Mouse (Mus musculus) limb, embryonic 11.5 days (tissue): ENCODE results near the gene H2-Ab1. TPM values are rescaled to one million over a fixed set of nuclear protein-coding genes. Genes with fewer than 3 reads are reported as not detected.

Experiments
- ATAC-seq: fragments of 200-750 bp; cut with Nextera tagmentation; 2 replicates; pipeline ENCODE4 v1.8.0; 2017; ENCODE audit warnings: low read depth; ENCODE audit not compliant: insufficient number of reproducible peaks, low FRiP score, low TSS enrichment
- DNase-seq: peaks from one replicate; pipeline ENCODE4 v3.0.0-alpha.2; 2015; ENCODE audit warnings: low spot score
- H3K27ac ChIP-seq: fragments of 300-500 bp; sonication (generic); replicated peaks from 2 replicates; pipeline ENCODE4 v1.5.1; 2014; ENCODE audit warnings: low read depth, mild to moderate bottlenecking, low read length
- H3K27me3 ChIP-seq: fragments of 300-500 bp; sonication (generic); 2 replicates; pipeline ENCODE4 v1.6.1; 2014; ENCODE audit warnings: mild to moderate bottlenecking, low read length, mixed read lengths; ENCODE audit not compliant: control insufficient read depth, insufficient read depth
- H3K36me3 ChIP-seq: fragments of 300-500 bp; sonication (generic); 2 replicates; pipeline ENCODE4 v1.6.1; 2014; ENCODE audit warnings: mild to moderate bottlenecking, low read length, moderate library complexity, mixed read lengths; ENCODE audit not compliant: control insufficient read depth, insufficient read depth
- H3K4me1 ChIP-seq: fragments of 300-500 bp; sonication (generic); 2 replicates; pipeline ENCODE4 v1.6.1; 2014; ENCODE audit warnings: low read length, mixed read lengths; ENCODE audit not compliant: control insufficient read depth, insufficient read depth
- H3K4me2 ChIP-seq: fragments of 300-500 bp; sonication (generic); 2 replicates; pipeline ENCODE4 v1.6.1; 2014; ENCODE audit warnings: low read depth, mild to moderate bottlenecking, moderate library complexity; ENCODE audit not compliant: severe bottlenecking
- H3K4me3 ChIP-seq: fragments of 300-500 bp; sonication (generic); 2 replicates; pipeline ENCODE4 v1.5.1; 2014; ENCODE audit warnings: low read depth, low read length
- H3K9ac ChIP-seq: fragments of 300-500 bp; sonication (generic); 2 replicates; pipeline ENCODE4 v1.6.1; 2014; ENCODE audit warnings: mild to moderate bottlenecking, low read length
- H3K9me3 ChIP-seq: fragments of 300-500 bp; sonication (generic); 2 replicates; pipeline ENCODE4 v1.6.1; 2016; ENCODE audit warnings: low read length; ENCODE audit not compliant: control insufficient read depth
- WGBS: fragments of 180-500 bp; shearing (Covaris S2); extraction: QIAGEN DNeasy Blood & Tissue Kit; methylation state at CpG from one replicate; pipeline ENCODE4 v1.1.7; 2014; 5-methylcytosine and 5-hydroxymethylcytosine counted together
- polyA plus RNA-seq: library from polyadenylated mRNA; unstranded; fragments of >200 nt; fragmentation: Nextera tagmentation; extraction: Ambion mirVana; gene quantifications from 2 replicates; pipeline ENCODE4 v1.2.1, GENCODE M21; 2014

Gene H2-Ab1
- polyA plus RNA-seq, 1 experiment from 2014 or later: 4.5 TPM

DNA sequence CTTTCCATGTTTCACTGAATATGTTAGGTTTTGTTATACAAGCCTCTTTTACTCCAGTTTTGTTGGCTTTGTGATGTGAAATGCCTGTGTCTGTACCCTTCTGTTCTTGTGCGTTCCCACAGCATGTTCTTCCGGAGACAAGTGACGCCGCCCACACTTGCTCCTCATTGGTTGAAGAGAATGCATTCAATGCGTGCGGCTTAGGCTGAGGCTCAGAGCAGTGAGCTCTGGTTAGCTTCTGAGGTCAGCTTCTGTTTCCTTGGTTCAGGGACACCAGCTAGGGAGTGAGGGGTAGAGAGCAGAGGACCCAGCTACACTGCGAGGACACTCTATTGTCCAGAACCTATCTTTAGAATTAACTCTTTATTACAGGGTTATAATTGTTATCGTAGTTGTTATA is 34.1 kb downstream of the H2-Ab1 start:
- Histone ChIP-seq H3K4me2 (no peak overlapping the region), H3K27me3 (no peaks in the 10 kb centered on the region), H3K36me3 (no peaks in the 10 kb centered on the region), H3K4me3 (no peak overlapping the region), H3K9me3 (no peaks in the 10 kb centered on the region), H3K4me1 (0 out of 2 replicates have a peak, but pooled peaks cover 3% of the 10 kb centered on the region), H3K9ac (no peak overlapping the region), H3K27ac (no peak overlapping the region)
- DNase-seq: peak; percentile 95
- 0 out of 2 replicates have a peak, but pooled peaks have one; percentile 70 for ATAC-seq
- 18% methylated on average over 8 of the region's 8 CpGs for WGBS

DNA sequence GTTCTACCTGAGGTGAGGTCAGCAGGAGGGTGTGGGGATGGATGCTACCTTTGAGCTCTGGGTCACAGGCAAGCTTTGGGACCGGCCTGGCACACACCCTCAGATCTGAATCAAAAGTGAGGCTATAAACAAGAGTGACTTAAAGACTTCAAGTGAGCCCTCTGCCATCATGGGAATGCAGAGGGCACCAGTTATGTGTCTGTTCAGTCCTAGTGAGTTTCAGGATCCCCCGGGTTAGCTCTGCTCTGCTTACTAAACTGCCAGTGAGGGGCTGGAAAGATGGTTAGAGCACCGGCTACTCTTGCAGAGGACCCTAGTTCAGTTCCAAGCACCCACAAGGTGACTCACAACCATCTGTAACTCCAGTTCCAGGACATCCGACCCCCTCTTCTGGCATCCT is 35.1 kb downstream of the H2-Ab1 start:
- no peak overlapping the region for H3K27ac ChIP-seq
- H3K27me3 ChIP-seq: no peaks in the 10 kb centered on the region
- DNase-seq: no peak
- 91% methylated on average over 4 of the region's 4 CpGs for WGBS
- H3K4me3 ChIP-seq: no peak overlapping the region
- H3K9me3 ChIP-seq: no peaks in the 10 kb centered on the region
- H3K36me3 ChIP-seq: no peaks in the 10 kb centered on the region
- H3K4me2 ChIP-seq: no peak overlapping the region
- no peak for ATAC-seq
- 0 out of 2 replicates have a peak, but pooled peaks cover 3% of the 10 kb centered on the region for H3K4me1 ChIP-seq
- H3K9ac ChIP-seq: no peak overlapping the region

DNA sequence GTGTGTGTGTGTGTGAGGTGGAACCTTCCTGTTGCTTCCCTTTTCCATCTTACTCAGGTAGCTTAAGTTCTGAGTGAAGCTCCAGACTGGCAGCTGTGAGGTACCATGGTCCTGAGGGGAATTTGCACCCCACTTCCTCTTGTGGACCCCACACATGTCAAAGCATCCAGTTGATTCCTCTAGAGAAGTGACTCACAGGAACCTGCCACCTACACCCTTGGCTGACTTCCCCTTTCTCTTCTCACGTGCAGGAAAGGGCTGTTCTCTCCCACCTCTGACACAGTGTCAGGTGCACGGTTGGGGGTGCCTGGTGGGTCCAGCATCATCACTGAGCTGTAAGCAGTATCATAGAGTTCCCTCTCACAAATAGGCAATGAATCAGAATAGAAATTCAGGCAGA is 36.0 kb downstream of the H2-Ab1 start:
- 0 out of 2 replicates have a peak, but pooled peaks cover 3% of the 10 kb centered on the region for H3K4me1 ChIP-seq
- H3K27me3 ChIP-seq: no peaks in the 10 kb centered on the region
- ATAC-seq: no peak
- no peaks in the 10 kb centered on the region for H3K9me3 ChIP-seq
- no peak overlapping the region for H3K4me2 ChIP-seq
- no peaks in the 10 kb centered on the region for H3K36me3 ChIP-seq
- no peak overlapping the region for H3K9ac ChIP-seq
- DNase-seq: no peak
- WGBS: 64% methylated on average over 2 of the region's 2 CpGs
- H3K4me3 ChIP-seq: no peak overlapping the region
- H3K27ac ChIP-seq: no peak overlapping the region

DNA sequence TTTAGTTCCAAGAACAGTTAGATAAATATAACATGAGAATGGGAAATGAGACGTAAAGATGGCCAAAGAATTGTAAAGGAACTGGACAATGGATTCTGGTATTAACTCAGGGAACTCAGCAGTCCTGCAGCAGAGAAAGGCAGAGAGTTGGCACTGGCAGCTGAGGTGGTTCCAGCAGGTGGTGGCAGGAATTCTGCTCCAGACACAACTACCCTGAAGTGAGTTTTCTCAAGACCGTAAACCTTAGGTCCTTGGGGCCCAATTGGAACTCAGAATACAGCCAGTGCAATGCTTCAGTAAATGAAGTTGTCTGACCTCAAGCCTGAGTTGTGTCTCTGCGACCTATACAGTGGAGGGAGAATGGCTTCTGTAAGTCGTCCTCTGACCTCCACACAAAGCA is 36.8 kb downstream of the H2-Ab1 start:
- no peak for DNase-seq
- WGBS: 73% methylated on average over 4 of the region's 4 CpGs
- no peak overlapping the region for H3K4me2 ChIP-seq
- no peaks in the 10 kb centered on the region for H3K27me3 ChIP-seq
- ATAC-seq: no peak
- H3K4me1 ChIP-seq: 0 out of 2 replicates have a peak, but pooled peaks cover 3% of the 10 kb centered on the region
- no peak overlapping the region for H3K4me3 ChIP-seq
- no peaks in the 10 kb centered on the region for H3K9me3 ChIP-seq
- H3K27ac ChIP-seq: no peak overlapping the region
- H3K9ac ChIP-seq: no peak overlapping the region
- H3K36me3 ChIP-seq: no peaks in the 10 kb centered on the region

DNA sequence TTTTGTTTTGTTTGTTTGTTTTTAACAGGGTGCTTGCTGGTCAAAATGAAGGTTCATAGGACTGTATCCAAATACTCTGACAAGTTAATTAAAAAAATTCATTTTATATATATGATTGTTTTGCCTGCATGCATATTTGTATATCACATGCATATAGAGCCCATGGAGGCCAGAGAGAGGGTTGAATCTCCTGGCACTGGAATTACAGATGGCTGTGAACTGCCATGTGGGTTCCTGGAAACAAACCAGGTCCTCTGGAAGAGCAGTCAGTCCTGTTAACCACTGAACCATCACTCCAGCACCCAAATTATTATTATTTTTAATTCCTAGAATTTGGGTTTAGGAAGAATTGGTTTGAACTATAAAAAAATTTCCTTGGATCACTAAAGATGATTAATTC is 37.8 kb downstream of the H2-Ab1 start:
- no peak overlapping the region for H3K4me3 ChIP-seq
- 0 out of 2 replicates have a peak, but pooled peaks cover 3% of the 10 kb centered on the region for H3K4me1 ChIP-seq
- no peaks in the 10 kb centered on the region for H3K27me3 ChIP-seq
- DNase-seq (no peak), ATAC-seq (no peak)
- H3K9ac ChIP-seq: no peak overlapping the region
- no peaks in the 10 kb centered on the region for H3K36me3 ChIP-seq
- H3K4me2 ChIP-seq: no peak overlapping the region
- H3K9me3 ChIP-seq: no peaks in the 10 kb centered on the region
- H3K27ac ChIP-seq: no peak overlapping the region

DNA sequence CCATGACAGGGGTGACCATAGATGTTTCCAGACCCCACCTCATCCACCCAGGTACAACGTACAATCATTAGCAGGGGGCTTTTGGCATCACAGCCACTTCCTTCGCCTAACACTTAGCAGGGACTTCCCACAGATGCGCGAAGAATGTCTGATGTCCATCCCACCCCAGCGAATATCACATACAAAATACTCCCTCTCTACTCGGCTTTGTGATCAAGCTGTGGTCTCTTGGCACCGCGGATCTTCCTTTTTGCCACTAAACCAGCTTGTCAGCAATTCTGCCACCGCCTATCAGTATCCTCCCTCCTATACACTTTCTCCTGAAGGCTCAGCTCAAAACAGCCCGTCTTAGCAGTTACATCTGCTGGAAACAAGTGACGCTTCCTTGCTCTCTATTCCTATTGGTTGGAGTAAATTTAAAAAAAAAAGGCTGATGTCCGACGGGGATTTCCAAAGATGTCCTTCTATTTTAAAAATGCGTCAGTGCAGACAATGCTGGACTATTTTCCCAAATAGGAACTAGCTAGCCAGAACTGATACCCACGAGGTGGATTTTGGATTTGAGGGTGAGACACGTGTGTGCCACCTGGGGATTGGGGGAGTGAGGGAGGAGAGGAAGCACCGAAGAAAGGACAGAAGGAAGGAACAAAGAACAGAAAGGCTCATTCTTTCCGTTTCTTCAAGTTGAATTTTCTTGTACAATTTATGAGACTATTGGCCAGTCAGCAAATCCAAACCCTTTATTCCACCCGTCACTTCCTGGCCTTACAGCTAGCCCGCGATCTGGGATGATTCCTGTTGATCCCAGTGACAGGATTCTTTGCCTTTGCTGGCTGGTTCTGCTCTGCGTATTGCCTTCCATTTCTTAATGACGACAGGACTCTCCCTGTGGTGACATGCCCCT is 38.7 kb downstream of the H2-Ab1 start:
- Histone ChIP-seq H3K9ac (no peak overlapping the region), H3K9me3 (no peaks in the 10 kb centered on the region), H3K4me2 (peak overlapping the region; percentile 42), H3K27me3 (no peaks in the 10 kb centered on the region), H3K27ac (no peak overlapping the region), H3K4me1 (0 out of 2 replicates have a peak, but pooled peaks cover 3% of the 10 kb centered on the region), H3K4me3 (no peak overlapping the region), H3K36me3 (no peaks in the 10 kb centered on the region)
- peak; percentile 48 for DNase-seq
- 25% methylated on average over 23 of the region's 23 CpGs for WGBS
- no peak for ATAC-seq

DNA sequence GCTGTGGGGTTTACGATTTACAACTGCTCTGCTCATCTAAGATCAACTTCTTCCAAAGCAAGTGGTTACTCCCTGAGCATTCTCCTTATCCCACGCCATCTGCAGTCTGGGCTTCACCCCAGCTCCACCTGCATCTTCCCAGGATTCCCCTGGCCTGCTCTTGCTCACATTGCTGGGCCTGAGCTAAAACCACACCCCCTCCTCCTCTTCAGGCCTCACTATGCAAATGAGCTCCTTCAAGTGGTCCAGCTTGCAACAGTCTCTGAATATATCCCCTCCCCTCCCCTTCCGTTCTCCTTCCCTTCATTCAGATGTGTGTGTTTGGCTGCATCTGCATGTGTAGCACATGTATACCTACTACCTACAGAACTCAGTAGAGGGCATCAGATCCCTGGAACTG is 41.9 kb downstream of the H2-Ab1 start:
- H3K4me1 ChIP-seq: no peaks in the 10 kb centered on the region
- H3K27me3 ChIP-seq: no peaks in the 10 kb centered on the region
- H3K4me2 ChIP-seq: no peak overlapping the region
- H3K4me3 ChIP-seq: no peak overlapping the region
- 64% methylated on average over 3 of the region's 3 CpGs for WGBS
- H3K36me3 ChIP-seq: no peaks in the 10 kb centered on the region
- H3K9ac ChIP-seq: no peak overlapping the region
- H3K9me3 ChIP-seq: no peaks in the 10 kb centered on the region
- no peak for DNase-seq
- no peak for ATAC-seq
- no peak overlapping the region for H3K27ac ChIP-seq

DNA sequence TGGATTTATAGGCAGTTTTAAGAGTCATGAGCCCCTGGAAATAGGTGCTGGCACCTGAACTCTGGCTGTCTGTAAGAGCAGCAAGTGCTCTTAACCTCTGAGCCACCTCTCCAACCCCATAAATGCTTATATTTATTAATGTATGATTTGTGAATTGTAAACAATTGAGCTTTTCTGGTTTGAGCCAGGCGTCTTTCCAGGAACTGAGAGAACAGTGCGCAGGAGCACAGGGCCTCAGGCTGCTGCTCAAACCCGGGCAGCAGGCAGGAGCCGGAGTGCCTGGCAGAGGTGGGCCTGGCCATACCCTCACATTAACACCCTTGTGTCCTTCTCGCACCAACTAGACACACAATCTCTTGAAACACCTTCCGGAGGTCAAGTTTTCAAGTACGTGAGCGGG is 42.6 kb downstream of the H2-Ab1 start:
- H3K27me3 ChIP-seq: no peaks in the 10 kb centered on the region
- no peak for ATAC-seq
- H3K27ac ChIP-seq: no peak overlapping the region
- no peak overlapping the region for H3K9ac ChIP-seq
- no peaks in the 10 kb centered on the region for H3K9me3 ChIP-seq
- no peak overlapping the region for H3K4me2 ChIP-seq
- H3K36me3 ChIP-seq: no peaks in the 10 kb centered on the region
- no peak overlapping the region for H3K4me3 ChIP-seq
- DNase-seq: no peak
- no peaks in the 10 kb centered on the region for H3K4me1 ChIP-seq
- 92% methylated on average over 8 of the region's 8 CpGs for WGBS
